Mouse (Mus musculus) effector memory CD4-positive, alpha-beta T cell, adult 5 months (primary cell): Measurements from ENCODE around the gene Appbp2. TPM values are rescaled to one million over a fixed set of nuclear protein-coding genes. Genes with fewer than 3 reads are reported as not detected.

Experiments used
- polyA plus RNA-seq: library from polyadenylated mRNA; unstranded; fragments of 100-300 nt; shearing (Covaris generic); gene quantifications from one replicate; pipeline ENCODE4 v1.2.1, GENCODE M21; 2017

Gene Appbp2
- polyA plus RNA-seq, result 41.1 TPM

DNA sequence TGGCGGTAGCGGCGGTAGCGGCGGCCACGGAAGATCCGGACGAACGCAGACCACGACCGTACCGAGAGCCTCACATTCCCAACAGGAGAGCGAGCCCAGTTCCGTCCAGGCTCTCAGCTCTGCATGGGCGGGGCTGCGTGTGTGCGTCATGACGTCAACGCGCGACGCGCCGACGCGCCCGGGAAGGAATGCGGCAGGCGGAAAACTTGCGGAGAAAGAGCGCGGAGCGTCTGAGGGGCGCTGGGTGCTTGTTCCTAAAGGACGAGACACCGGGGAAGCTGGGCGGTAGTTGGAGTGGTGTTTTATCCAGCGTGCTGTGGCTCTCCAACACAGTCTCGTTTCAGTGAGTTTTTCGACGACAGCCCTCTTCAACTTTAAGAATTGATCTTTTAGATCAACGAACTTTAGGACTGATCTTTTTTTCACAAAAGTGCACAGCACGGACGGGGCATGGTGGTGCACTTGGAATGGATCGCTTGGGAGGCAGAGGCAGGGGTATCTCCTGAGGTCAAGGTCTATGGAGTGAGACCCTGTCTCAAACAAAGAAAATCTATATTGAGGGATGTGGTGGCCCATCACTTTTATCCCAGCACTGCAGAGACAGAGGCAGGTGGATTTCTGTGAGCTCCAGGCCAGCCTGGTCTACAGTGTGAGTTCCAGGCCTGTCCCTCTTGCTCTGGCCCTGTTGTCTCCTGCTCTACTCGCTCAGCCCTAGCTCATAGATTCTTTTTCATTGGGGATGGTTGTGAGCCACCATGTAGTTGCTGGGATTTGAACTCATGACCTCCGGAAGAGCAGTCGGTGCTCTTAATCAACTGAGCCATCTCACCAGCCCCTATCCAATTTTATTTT lies at the start of gene Appbp2:
Gene Appbp2 (minus strand): TSS at position 141 of the 852 bp plus-strand sequence.

DNA sequence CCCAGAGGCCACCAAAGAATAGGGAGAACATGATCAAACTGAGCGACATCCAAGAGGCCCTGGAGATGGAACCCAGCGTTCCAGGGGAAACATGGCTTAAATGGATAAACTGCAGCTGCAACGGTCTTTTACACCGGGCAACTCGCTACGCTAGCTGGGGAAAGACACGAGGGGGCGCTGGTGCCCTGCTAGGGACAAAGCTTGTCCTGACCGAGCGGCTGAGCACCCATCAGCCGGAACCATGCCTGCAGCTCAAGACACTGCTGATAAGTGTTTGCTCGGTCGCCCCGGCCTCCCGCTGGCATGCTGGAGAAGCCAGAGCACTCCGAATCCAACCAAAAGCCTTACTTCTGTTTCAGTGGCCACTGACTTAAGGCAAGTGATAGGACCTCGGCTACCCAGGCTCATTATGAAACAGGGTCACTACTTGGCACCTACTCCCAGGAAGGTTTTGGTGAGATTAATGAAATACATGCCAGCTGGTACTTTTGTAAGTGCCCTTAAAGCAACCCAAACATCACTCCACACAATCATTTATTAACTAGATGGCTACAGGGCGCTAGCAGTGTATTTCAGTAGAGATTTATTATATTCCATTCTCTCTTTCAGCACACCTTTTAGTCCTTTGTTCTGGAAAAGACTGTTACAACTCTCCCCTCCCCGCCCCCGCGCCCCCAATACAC lies 64.7 kb downstream of the Appbp2 start, which contains the start of gene 1700125H20Rik:
Gene 1700125H20Rik (plus strand): TSS at position 347 of the 683 bp plus-strand sequence.

DNA sequence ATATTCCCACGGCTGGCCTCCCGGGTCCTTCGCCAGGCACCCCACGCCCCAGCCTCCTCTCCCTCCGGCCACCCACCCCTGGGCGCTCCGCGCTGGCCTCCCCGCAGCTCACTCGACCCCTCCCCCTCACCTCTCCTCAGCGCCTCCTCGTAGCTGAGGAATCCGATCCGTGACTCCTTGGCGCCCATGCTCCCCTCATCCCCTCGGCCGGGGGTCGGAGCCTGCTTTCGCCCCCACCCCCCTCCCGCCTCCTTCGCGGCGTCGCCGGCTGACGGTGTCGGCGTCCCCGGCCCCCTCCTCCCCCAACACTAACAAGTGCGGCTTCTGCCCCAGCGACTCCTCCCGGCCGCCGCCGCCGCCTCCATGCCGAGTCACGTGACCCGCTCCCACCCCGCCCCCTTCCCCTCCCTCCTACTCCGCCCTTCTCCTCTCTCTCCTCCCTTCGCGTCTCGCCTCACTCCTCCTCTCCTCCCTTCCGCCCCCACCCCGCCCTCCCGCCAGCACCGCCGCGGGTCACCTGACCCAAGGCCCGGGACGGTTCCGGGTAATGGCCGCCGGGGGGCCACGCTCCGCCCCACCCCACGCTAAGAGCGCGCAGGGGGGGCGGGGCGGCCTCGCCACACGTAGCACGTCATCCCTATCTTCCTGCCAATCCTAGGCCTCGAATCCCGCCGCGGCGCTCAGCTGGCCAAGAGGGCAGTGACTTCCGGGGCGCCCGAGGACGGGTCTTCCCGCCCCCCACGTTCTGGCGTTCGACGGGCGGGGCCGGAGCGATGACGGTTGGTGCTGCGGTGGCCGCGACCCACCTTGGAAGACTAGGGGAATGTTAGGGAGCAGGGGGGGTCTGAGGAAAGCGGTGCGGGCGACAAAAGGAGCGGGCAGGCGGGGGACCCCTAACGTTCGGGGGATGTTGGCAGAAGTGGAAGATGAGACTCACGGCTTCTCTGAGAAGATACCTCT lies 95.1 kb downstream of the Appbp2 start, which contains the start of gene Usp32:
Gene Usp32 (minus strand): TSS at position 581 of the 960 bp plus-strand sequence.

Other genes with a start within 250 kb of the Appbp2 start
- 19.0 TPM for gene Usp32, start 95.0 kb downstream of the Appbp2 start, polyA plus RNA-seq
- not detected for gene 1700125H20Rik, start 64.7 kb downstream of the Appbp2 start, polyA plus RNA-seq
- gene Ppm1d, start 76.1 kb upstream of the Appbp2 start, polyA plus RNA-seq, result 63.3 TPM
- 49.5 TPM for gene Bcas3, start 118.0 kb upstream of the Appbp2 start, polyA plus RNA-seq